Mouse (Mus musculus) thymus, adult 2 months (tissue): Measurements from ENCODE around the gene Mdfi.

Source experiments
- CTCF ChIP-seq: fragments of 200-500 bp; IDR thresholded peaks from 2 replicates; pipeline ENCODE4 v1.5.1; 2012; ENCODE audit warnings: mild to moderate bottlenecking, control low read depth, low read length, moderate library complexity, borderline replicate concordance; ENCODE audit not compliant: control insufficient read depth, poor library complexity, insufficient read depth; ENCODE audit errors: extremely low read depth
- POLR2A ChIP-seq: fragments of 200-500 bp; IDR thresholded peaks from 2 replicates; pipeline ENCODE4 v1.6.1; 2012; ENCODE audit warnings: mild to moderate bottlenecking, low read length, control low read depth, moderate library complexity; ENCODE audit not compliant: control insufficient read depth, poor library complexity, insufficient read depth; ENCODE audit errors: extremely low read depth

DNA sequence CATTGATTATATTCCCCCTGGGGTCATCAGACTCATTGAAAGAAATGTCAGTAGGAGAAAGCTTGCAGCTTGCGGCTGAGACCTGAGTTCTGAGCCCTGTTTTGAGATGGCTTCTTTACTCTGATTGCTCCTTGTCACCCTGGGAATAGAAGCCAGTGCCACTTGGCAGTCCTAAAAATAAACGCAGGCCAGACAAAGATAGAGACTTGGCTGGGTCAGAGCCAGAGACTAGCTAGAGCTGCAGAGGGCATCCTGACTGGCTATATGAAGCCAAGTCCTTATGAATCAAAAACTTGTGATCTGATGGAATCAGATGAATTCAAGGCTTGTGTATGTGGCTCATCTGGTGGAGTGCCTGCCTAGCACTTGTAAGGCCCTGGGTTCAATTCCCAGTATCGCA, 15.5 kb upstream of the Mdfi start:
- TF ChIP-seq CTCF: no peak
- TF ChIP-seq POLR2A: no peak
